Mouse (Mus musculus): ENCODE results near the gene Nbeal2.

DNA sequence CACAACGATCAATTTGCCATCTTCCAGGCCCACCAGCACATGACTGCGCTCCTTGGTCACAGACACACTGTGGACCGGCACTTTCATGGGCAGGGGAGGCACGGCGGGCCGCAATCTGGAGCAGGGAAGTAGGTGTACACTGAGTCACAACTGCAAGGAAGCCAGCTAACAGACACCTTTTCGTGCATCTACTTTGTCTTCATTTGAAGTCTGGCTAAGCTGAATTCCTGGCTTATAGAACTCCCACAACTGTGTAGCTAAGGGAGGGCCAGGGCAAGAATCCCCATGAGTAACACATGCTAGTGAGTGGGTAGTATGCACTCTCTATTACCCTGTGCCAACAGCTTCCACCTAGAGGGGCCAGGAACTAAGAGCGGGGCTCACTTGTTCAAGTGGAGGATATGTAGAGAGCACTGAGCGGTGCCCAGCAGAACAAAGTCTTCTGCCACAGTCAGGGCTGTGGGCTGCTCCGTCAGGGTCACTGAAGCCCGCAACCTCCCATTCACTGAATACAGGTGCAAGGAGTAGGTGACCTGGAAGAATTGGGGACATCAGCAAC lies 28.5 kb downstream of the Nbeal2 start:
- TF ChIP-seq CTCF (IDR thresholded peaks at IDR 0.05; ENCODE audit: extremely low read depth, insufficient read length, insufficient replicate concordance, low read depth, low read length), result no peak
- no peak for TF ChIP-seq POLR2A (IDR thresholded peaks at IDR 0.05; ENCODE audit: low read depth, low read length)

Measured in small intestine, adult 2 months (tissue).